Mouse (Mus musculus) liver, postnatal 0 days (tissue): ENCODE measurements around the gene Zfp599.

Experiments
- CTCF ChIP-seq: sonication (generic); IDR thresholded peaks from 2 replicates; pipeline ENCODE4 v1.5.1; 2016; ENCODE audit warnings: antibody characterized with exemption, low read depth
- EP300 ChIP-seq: IDR thresholded peaks from 2 replicates; pipeline ENCODE4 v1.6.1; 2016; ENCODE audit warnings: antibody characterized with exemption, low read depth, mild to moderate bottlenecking

- no peak for TF ChIP-seq CTCF
- no peak for TF ChIP-seq EP300
Measured at GRCm38 (mm10) chr9:22240001-22240400, 19.7 kb downstream of the Zfp599 start.
